Mouse (Mus musculus) layer of hippocampus, adult 2 months (tissue): ENCODE data around the gene Anxa7. TPM values are rescaled to one million over a fixed set of nuclear protein-coding genes. Genes with fewer than 3 reads are reported as not detected.
A peak's percentile ranks its signal among the peaks of the same experiment; 100 is the strongest.

ENCODE experiments used
- DNase-seq, 2 experiments: peaks; one replicate each; pipeline ENCODE4 v3.0.0; 2022; ENCODE audit warnings: low spot score in 2 of 2
- H3K27ac ChIP-seq: fragments of 200-600 bp; 2 replicates; pipeline ENCODE4 v1.8.1; 2022
- H3K4me3 ChIP-seq: fragments of 200-600 bp; 2 replicates; pipeline ENCODE4 v1.8.1; 2022; ENCODE audit warnings: mild to moderate bottlenecking
- CTCF ChIP-seq: fragments of 200-600 bp; conservative IDR thresholded peaks from 2 replicates; pipeline ENCODE4 v1.8.1; 2022; ENCODE audit warnings: antibody characterized with exemption, mild to moderate bottlenecking, moderate library complexity
- long read RNA-seq, 2 experiments: library from polyadenylated mRNA; stranded (forward); transcript quantifications; one replicate each; pipeline ENCODE4 v2.0.0; 2021; ENCODE audit warnings: borderline mapping rate in 2 of 2
- total RNA-seq, 2 experiments: library from RNA; stranded (reverse); gene quantifications; 2 replicates each; pipeline ENCODE4 v1.2.3; 2021

Gene Anxa7
- total RNA-seq: 10 to 100 TPM; 69.0 to 69.6 TPM
- long read RNA-seq, experiment 1, transcript Anxa7-202 (14 exons, 2,904 nt): major isoform, 32 of 57 reads
- long read RNA-seq, experiment 1, partial matches to known transcripts: 9 of 57 reads
- long read RNA-seq, experiment 1, other reads (novel, unspliced or antisense): 12 of 57 reads
- long read RNA-seq, experiment 2, transcript Anxa7-202 (14 exons, 2,904 nt): major isoform, 53 of 91 reads
- long read RNA-seq, experiment 2, transcript Anxa7-201 (13 exons, 2,851 nt): minor isoform, 6 of 91 reads
- long read RNA-seq, experiment 2, partial matches to known transcripts: 15 of 91 reads
- long read RNA-seq, experiment 2, other reads (novel, unspliced or antisense): 17 of 91 reads

DNA sequence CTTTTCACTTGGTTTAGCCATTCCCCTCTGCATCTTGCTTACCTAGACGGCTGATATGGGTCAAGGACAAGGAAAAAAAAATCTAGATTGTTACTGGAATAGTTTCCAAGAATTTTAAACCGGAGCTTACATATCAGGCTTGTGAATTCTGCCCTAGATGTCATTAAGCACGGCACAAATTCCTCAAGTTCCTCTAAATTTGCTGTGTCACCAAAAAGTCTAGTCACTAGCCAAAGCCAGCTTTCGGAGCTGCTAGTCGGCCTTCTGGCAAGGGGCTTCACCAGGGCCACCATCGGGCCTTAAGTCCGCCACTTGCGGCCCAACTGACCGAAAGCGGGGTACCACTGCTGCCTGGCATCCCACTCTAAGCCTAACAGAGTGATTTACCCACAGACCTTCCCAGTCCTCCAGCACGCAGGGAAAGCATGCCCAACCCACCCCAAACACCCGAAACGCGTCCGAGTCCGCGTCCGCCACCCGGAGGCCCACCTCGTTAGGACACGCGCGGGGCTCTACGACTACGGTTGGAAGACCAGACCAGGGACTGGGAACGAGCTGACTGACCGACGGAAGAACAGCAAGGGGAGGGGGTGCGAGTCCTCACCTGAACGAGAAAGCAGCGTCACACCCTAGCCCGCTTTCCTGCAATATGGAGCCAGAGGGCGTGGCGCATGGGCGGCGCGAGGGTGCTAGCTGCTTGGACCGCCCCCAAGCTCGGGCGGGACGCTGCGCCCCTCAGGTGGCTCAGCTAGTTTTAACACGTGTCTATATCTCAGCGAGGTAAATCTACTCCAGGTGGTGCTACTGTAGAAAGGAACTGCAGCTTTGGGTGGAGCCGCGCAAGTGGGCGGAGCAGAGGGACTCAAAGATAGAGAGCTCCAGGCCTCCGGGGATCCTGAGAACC, at the start of gene Anxa7:
TSS of gene Anxa7 (minus strand) at position 843 of the 904 bp plus-strand sequence.
- peak within 1 kb of the TSS; percentile 88 for H3K27ac ChIP-seq

DNA sequence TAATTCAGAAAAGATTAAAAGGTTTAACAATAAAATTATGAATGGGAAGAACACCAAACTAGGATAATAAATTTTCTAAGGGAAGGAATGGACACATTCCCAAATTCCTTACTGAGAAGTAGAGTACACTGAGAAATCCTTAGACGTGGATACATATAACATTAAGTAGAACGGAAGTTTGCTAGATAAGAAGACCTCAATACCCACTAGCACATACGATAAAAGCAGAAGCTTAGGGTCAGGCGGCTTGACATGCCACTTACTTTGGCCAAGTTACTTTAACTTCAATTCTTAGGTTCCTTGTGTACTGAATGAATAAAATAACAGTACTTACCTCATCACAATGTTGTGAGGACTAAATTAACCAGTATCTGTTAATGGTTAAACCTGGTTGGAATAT, 49.7 kb upstream of the Anxa7 start:
- no peak for TF ChIP-seq CTCF
- Histone ChIP-seq H3K4me3 (no peak overlapping the region), H3K27ac (no peak overlapping the region)
- no peak for DNase-seq

More for the DNA sequence above, at the start of gene Anxa7:
- DNase-seq: peak; percentile 63 to 66
- peak within 1 kb of the TSS; percentile 71 for H3K4me3 ChIP-seq
- TF ChIP-seq CTCF: peak; percentile 12; the same call in 1 of the 2 replicates

DNA sequence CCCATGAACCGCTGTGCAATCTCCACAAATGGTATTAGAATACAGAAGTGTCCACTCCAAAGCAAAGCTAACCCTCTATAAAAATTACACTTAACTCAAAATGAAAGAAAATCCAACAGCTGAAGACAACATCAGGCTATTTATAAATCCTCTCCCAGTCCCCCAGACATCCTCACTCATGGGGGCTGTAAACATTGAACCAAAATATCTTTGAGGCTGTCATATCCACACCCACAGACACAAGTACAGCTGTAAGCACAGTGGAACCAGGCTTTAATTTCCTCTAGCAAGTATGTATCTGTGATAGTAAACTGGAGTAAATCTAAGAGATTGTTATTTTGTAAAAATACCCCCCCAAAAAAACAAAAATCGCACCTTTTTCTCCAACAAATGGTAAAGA, 40.2 kb upstream of the Anxa7 start:
- DNase-seq: no peak
- no peak for TF ChIP-seq CTCF

GRCm38 (mm10) chr14:20508424-20508823, 28.5 kb upstream of the Anxa7 start:
- Histone ChIP-seq H3K27ac (no peak overlapping the region), H3K4me3 (no peak overlapping the region)
- DNase-seq: no peak
- TF ChIP-seq CTCF: no peak

More for the DNA sequence above, 40.2 kb upstream of the Anxa7 start:
- H3K27ac ChIP-seq: no peak overlapping the region
- H3K4me3 ChIP-seq: no peak overlapping the region

- H3K4me3 ChIP-seq: no peak overlapping the region
- no peak for TF ChIP-seq CTCF
- no peak overlapping the region for H3K27ac ChIP-seq
- DNase-seq: no peak
Measured at GRCm38 (mm10) chr14:20502966-20503365, 23.0 kb upstream of the Anxa7 start.

GRCm38 (mm10) chr14:20499982-20500381, 20.0 kb upstream of the Anxa7 start:
- no peak for DNase-seq
- TF ChIP-seq CTCF: no peak
- H3K27ac ChIP-seq: no peak overlapping the region
- H3K4me3 ChIP-seq: no peak overlapping the region

DNA sequence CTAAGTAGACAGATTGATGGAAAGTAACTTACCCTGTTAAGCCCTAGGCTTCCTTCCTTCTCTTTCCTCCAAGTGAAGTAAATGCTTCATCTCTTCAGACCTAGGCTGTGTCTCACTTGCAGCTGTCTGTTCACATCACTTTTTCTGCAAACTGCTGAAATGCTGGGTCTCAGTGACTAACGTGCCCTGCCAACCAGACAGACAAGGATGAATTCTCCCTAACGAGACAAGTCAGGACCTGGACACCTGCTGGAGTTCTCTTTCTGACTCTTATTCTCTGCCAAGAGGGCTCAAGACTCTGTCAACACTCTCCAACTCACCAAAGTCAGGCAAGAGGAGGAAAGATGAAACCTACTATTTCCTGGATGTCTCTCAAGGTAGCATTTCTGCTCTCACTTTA, 16.7 kb upstream of the Anxa7 start, which contains the start of gene Mss51:
TSS of gene Mss51 (minus strand) at position 299 of the 400 bp plus-strand sequence.
- TF ChIP-seq CTCF: no peak
- Histone ChIP-seq H3K27ac (no peak within 1 kb of the TSS), H3K4me3 (no peak within 1 kb of the TSS)
- no peak for DNase-seq

DNA sequence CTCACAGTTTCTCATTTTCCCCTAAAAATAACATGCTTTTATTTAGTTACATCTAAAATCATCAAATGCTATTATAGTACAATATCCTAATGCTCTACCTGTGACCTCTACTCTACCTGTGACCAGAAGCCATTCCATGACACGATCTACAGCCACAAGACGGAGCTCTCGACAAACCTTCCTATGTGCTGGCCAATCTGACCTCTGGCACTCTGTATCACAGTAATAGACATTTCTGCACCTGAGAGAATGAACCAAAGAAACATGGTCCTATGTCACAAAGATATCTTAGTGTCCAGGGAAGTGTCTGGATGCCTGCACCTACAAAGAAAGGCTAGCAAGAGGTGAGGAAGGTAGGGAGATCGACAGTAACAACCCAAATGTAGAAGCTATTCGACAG, 6.1 kb upstream of the Anxa7 start:
- TF ChIP-seq CTCF: no peak
- DNase-seq: no peak

GRCm38 (mm10) chr14:20482051-20482751, 2.3 kb upstream of the Anxa7 start:
- Histone ChIP-seq H3K27ac (no peak overlapping the region), H3K4me3 (no peak overlapping the region)
- DNase-seq: no peak
- TF ChIP-seq CTCF: no peak

More for the DNA sequence above, 6.1 kb upstream of the Anxa7 start:
- H3K27ac ChIP-seq: no peak overlapping the region
- H3K4me3 ChIP-seq: no peak overlapping the region

DNA sequence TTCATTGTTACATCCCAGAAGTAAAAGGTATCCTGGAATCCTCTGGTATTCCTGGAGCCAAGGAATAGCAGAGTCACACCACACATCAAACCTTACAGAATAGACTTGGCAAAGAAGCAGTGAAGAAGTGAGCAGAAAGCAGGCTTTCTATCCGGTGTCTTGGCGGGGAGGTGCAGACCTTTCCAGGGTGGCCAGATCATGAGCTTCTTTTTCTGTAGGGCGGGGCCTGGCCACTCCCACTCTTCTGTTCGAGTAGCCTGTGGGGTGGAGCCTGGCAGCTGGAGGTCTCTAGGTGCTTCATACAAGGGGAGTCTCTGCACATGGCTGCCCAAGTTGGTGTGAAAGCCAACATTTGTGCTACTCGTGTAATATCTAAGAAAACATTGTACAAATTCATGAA, 1.3 kb upstream of the Anxa7 start:
- TF ChIP-seq CTCF: no peak
- H3K27ac ChIP-seq: no peak overlapping the region
- H3K4me3 ChIP-seq: no peak overlapping the region
- no peak for DNase-seq

- Histone ChIP-seq H3K27ac (peak overlapping the region; percentile 88), H3K4me3 (peak overlapping the region; percentile 71)
- DNase-seq: no peak
- no peak for TF ChIP-seq CTCF
Measured at GRCm38 (mm10) chr14:20480195-20480579, 254 bp upstream of the Anxa7 start.

GRCm38 (mm10) chr14:20478801-20479200, 1.1 kb downstream of the Anxa7 start:
- H3K27ac ChIP-seq: peak overlapping the region; percentile 88
- no peak for DNase-seq
- peak overlapping the region; percentile 71 for H3K4me3 ChIP-seq
- no peak for TF ChIP-seq CTCF
